Mouse (Mus musculus) MEL (cell line): ENCODE data around the gene Ormdl1.

Experiments
- BHLHE40 ChIP-seq: IDR thresholded peaks from 2 replicates; pipeline ENCODE4 v1.6.1; 2012; ENCODE audit warnings: low read depth, mild to moderate bottlenecking, inconsistent platforms, low read length, improper control_type of control experiment, borderline replicate concordance
- ETS1 ChIP-seq: IDR thresholded peaks from 2 replicates; pipeline ENCODE4 v1.6.1; 2012; ENCODE audit warnings: low read depth, mild to moderate bottlenecking, inconsistent platforms, low read length, improper control_type of control experiment, moderate library complexity
- HCFC1 ChIP-seq: IDR thresholded peaks from 2 replicates; pipeline ENCODE4 v1.6.1; 2012; ENCODE audit warnings: low read depth, mild to moderate bottlenecking, inconsistent platforms, low read length, improper control_type of control experiment, moderate library complexity
- POLR2A ChIP-seq, 2 experiments: IDR thresholded peaks; 2 replicates each; pipeline ENCODE4 v1.6.1; 2011 to 2012; ENCODE audit warnings: low read length in 2 of 2, mild to moderate bottlenecking in 2 of 2, control low read depth in 1 of 2, improper control_type of control experiment in 1 of 2, low read depth in 1 of 2, moderate library complexity in 1 of 2; ENCODE audit not compliant: control insufficient read depth in 1 of 2, insufficient read depth in 1 of 2, poor library complexity in 1 of 2
- SMC3 ChIP-seq: IDR thresholded peaks from 2 replicates; pipeline ENCODE4 v1.6.1; 2011; ENCODE audit warnings: low read depth, low read length, improper control_type of control experiment
- ZMIZ1 ChIP-seq: IDR thresholded peaks from 2 replicates; pipeline ENCODE4 v1.6.1; 2012; ENCODE audit warnings: low read depth, mild to moderate bottlenecking, inconsistent platforms, low read length, improper control_type of control experiment, moderate library complexity

GRCm38 (mm10) chr1:53341071-53341470, 44.2 kb downstream of the Ormdl1 start:
- TF ChIP-seq HCFC1 (no peak), POLR2A (IDR thresholded peaks at IDR 0.05; ENCODE audit: control insufficient read depth in 1 of 2, insufficient read depth in 1 of 2, low read depth in 1 of 2, low read length in 2 of 2, poor library complexity in 1 of 2) (no peak), ZMIZ1 (no peak), SMC3 (no peak), ETS1 (no peak), BHLHE40 (no peak)
